Mouse (Mus musculus): ENCODE results near the gene Idh3g.
"Not testable (repeated sequence)": the region's sequence is repeated elsewhere in the genome, so short reads cannot be mapped to it uniquely, and the experiment has no call there.

Gene Idh3g

DNA sequence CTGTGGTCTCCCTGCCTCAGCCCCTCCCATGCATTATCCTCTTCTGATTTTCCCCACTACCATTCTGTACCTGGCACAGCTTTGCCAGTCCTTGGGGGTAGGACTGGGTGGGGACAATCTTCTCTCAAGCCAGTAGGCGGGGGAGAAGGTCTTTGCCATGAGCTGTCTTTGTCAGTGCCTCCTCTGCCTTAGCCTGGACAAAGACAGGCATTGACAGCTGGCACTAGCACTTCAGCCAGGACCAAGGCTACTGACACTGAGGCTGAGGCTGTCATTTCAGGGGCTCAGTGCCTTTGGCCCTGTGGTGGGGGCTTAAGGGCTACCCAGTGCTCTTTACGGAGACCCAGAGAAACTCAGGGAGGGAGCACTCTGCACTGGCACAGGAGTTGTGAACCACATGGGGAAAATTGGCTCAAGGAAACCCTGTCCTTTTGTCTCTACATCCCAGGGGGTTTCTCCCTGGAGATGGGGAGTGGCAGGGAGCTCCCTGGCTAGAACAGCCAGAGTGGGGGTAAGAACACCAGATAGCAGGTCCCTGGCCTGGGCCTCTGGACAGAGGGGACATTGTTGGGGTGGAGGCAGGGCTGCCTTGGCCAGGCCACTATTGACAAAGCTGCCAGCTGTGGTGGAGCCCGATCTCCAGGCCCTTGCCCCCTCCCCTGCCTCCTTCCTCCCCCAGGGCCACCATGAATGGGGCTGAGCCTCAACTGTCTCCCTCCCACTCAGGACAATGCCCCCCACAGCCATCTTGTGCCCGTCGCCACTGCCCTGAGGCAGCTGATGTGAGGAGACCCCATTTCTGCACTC, 30.2 kb downstream of the Idh3g start, which contains the start of gene Plxnb3:
Gene Plxnb3 (plus strand): TSS at position 757 of the 807 bp plus-strand sequence.
- DNase-seq (ENCODE audit: low spot score): no peak

DNA sequence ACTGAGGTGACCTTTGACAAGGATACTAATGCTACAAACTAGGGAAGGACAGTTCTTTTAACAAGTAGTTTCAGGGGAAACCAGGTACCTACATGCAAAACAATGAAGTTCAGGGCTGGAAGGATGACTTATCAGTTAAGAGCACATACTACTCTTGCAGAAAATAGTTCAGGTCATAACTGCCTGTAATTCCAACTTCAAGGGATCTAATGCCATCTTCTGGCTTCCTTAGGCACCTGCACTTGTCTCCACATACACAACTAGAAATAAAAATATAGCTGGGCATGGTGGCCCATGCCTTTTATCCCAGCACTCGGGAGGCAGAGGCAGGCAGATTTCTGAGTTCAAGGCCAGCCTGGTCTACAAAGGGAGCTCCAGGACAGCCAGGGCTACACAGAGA, 37.7 kb downstream of the Idh3g start:
- DNase-seq (ENCODE audit: low spot score): no peak

DNA sequence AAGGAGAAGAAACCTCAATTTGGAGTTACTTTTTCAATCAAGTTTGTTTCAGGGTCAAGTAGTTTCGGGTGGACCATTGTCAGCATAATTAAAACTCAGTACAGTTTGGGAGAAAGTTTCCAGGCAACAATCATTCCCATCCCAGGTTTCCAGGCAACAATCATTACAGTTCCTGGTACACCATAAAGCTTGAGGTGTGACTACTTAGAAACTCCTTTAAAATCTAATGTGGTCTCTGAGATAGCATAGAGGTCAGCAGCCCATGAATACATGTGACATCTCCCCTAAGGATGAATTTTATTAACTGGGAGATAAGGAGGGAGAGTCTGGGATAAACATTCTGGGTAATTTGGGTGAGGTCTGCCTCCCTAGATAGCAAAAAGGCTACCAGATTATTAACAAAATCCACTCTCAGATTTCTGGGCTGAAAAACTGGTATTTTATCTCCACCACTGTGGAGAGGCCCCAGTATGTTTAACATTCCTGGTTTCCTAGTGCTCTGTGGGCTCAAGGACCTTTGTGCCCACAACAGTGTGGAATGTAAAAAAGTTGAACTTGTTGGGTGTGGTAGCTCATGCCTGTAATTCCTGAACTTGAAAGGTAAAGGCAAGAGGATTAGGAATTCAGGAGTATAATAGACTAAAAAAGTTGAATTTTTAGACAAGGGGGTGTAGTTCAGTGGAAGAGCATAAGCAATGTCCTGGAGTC, 41.8 kb downstream of the Idh3g start:
- DNase-seq (ENCODE audit: low spot score): no peak

DNA sequence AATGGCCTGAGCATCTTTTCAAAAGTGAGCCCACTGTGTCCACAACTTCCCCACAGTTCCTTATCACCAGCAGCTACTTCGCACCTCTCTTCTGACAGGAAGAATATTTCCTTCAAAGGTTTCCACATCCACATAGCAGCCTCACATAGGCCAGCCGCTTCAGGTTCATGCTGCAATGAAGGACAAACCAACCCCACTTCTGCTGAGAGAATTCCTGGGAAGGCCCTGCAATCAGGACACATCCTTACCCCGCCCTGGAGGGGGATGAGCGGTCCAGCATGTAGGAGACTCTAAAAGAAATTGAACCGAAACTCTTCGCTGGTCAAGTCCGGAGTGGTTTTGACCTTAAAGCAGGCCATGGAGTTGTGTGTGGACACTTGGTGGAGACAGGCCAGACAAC, 46.9 kb downstream of the Idh3g start:
- DNase-seq (ENCODE audit: low spot score): not testable (repeated sequence)

DNA sequence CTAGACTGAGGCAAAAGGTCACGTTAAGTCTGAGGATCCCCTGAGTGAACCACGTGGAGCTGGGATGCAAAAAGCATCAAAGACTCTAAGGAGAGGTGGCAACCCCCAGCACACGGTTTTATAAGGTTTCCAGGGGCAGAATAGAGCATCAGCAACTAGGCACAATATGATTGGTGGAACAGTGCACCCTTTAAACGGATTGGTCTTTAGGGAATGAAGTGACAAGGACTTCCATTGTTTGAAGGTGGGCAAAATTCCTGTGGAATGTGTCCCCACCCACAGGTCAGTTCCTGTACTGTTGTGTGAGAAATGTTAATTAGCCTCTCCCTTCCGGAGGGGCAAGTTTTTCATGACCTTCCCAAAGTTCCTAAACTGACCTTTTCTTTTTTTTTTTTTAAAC, 47.5 kb downstream of the Idh3g start:
- DNase-seq (ENCODE audit: low spot score): no peak

DNA sequence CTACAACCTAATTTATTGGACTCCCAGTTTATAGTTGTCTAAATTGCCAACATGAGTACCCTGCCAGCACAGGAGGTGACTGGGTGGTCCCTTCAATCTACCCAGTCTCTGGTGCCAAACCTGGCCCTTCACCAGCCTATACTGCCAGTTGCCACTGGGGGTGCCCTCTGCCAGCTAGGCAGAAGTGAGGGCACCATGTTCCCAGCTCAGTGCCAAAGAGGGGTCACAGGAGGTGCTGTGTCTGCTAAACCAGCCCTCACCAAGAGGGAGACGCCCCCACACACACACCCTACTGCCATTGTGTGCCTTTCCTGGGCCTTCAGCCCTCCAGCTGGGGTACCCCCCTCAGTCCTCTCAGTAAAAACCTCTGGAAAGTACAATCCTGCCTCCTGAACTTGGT, 48.5 kb downstream of the Idh3g start:
- no peak for DNase-seq (ENCODE audit: low spot score)

DNA sequence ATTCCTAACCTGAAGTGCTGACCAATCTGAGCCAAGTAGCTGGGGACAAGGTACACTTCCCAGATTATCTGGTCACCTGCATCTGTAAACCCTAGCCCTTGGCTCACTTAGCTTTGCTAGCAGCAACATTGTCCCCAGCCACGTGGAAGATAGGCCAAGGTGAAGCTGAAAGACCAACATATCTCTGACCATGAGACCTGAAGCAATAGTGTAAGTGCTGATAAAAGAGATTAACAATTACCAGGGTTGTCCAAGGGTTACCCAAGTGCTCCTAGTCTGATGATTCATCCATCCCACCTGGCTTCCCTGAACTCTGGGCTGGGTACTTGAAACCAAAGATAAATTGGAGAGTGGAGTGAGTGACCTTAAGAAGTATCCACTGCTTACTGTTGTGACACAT, 55.8 kb downstream of the Idh3g start:
- DNase-seq (ENCODE audit: low spot score): no peak
